Mouse (Mus musculus) stomach, embryonic 16.5 days (tissue): ENCODE measurements around the gene Cd200r1. TPM values are rescaled to one million over a fixed set of nuclear protein-coding genes. Genes with fewer than 3 reads are reported as not detected.

Source experiments
- ATAC-seq: fragments of 200-750 bp; cut with Nextera tagmentation; 2 replicates; pipeline ENCODE4 v1.8.0; 2017; ENCODE audit warnings: moderate number of reproducible peaks, moderate TSS enrichment; ENCODE audit not compliant: insufficient read depth, low FRiP score
- H3K27ac ChIP-seq: fragments of 300-500 bp; sonication (generic); 2 replicates; pipeline ENCODE4 v1.5.1; 2014; ENCODE audit warnings: low read length
- H3K27me3 ChIP-seq: fragments of 300-500 bp; sonication (generic); 2 replicates; pipeline ENCODE4 v1.6.1; 2014; ENCODE audit warnings: low read length, control low read depth, mixed read lengths; ENCODE audit not compliant: control insufficient read depth, insufficient read depth
- H3K36me3 ChIP-seq: fragments of 300-500 bp; sonication (generic); 2 replicates; pipeline ENCODE4 v1.6.1; 2014; ENCODE audit warnings: low read length; ENCODE audit not compliant: control insufficient read depth, insufficient read depth
- H3K4me1 ChIP-seq: fragments of 300-500 bp; sonication (generic); 2 replicates; pipeline ENCODE4 v1.6.1; 2014; ENCODE audit warnings: low read length, control low read depth, mixed read lengths; ENCODE audit not compliant: control insufficient read depth, insufficient read depth
- H3K4me2 ChIP-seq: fragments of 300-500 bp; sonication (generic); 2 replicates; pipeline ENCODE4 v1.6.1; 2014; ENCODE audit warnings: low read depth, low read length, mixed read lengths
- H3K4me3 ChIP-seq: fragments of 300-500 bp; sonication (generic); replicated peaks from 2 replicates; pipeline ENCODE4 v1.5.1; 2014; ENCODE audit warnings: mild to moderate bottlenecking, low read length
- H3K9ac ChIP-seq: fragments of 300-500 bp; sonication (generic); 2 replicates; pipeline ENCODE4 v1.6.1; 2014; ENCODE audit warnings: low read length
- H3K9me3 ChIP-seq: fragments of 300-500 bp; sonication (generic); replicated peaks from 2 replicates; pipeline ENCODE4 v1.6.1; 2016; ENCODE audit warnings: low read length, control low read depth; ENCODE audit not compliant: control insufficient read depth
- WGBS: fragments of 180-500 bp; shearing (Covaris S2); extraction: QIAGEN DNeasy Blood & Tissue Kit; methylation state at CpG from one replicate; pipeline ENCODE4 v1.1.7; 2014; 5-methylcytosine and 5-hydroxymethylcytosine counted together
- polyA plus RNA-seq: library from polyadenylated mRNA; unstranded; fragments of >200 nt; fragmentation: Nextera tagmentation; extraction: Ambion mirVana; gene quantifications from 2 replicates; pipeline ENCODE4 v1.2.1, GENCODE M21; 2015

Cd200r1 gene
- 1.1 and 1.7 TPM in 2 replicates for polyA plus RNA-seq

GRCm38 (mm10) chr16:44765555-44766319 is at the start of gene Cd200r1:
Cd200r1 (plus strand) TSS chr16:44765736.
- Histone ChIP-seq H3K9me3 (no peaks in the 10 kb centered on the region), H3K4me2 (no peak within 1 kb of the TSS), H3K9ac (no peak within 1 kb of the TSS), H3K27ac (no peak within 1 kb of the TSS), H3K4me1 (no peaks in the 10 kb centered on the region), H3K4me3 (0 out of 2 replicates have a peak within 1 kb of the TSS, but pooled peaks have one; percentile 6), H3K27me3 (no peaks in the 10 kb centered on the region), H3K36me3 (no peaks in the 10 kb centered on the region)
- ATAC-seq = no peak
- 70% methylated on average over 22 of the region's 22 CpGs for WGBS

- Histone ChIP-seq H3K4me1 (peaks cover 3% of the 10 kb centered on the region; the same call in 1 of the 2 replicates), H3K4me2 (0 out of 2 replicates have a peak overlapping the region, but pooled peaks have one; percentile 8), H3K36me3 (no peaks in the 10 kb centered on the region), H3K9me3 (no peaks in the 10 kb centered on the region), H3K27me3 (no peaks in the 10 kb centered on the region), H3K27ac (peak overlapping the region; percentile 70), H3K9ac (no peak overlapping the region), H3K4me3 (no peak overlapping the region)
- peak; percentile 81 for ATAC-seq
- WGBS = 35% methylated on average over 10 of the region's 10 CpGs
These were observed 49.0 kb upstream of the Cd200r1 start for GRCm38 (mm10) chr16:44716305-44717140.

- no peak for ATAC-seq
- WGBS = 74% methylated on average over 2 of the region's 2 CpGs
- Histone ChIP-seq H3K4me3 (no peak overlapping the region), H3K4me1 (peaks cover 3% of the 10 kb centered on the region; the same call in 1 of the 2 replicates), H3K9me3 (no peaks in the 10 kb centered on the region), H3K36me3 (no peaks in the 10 kb centered on the region), H3K27ac (no peak overlapping the region), H3K4me2 (no peak overlapping the region), H3K9ac (no peak overlapping the region), H3K27me3 (no peaks in the 10 kb centered on the region)
These were observed 48.3 kb upstream of the Cd200r1 start for GRCm38 (mm10) chr16:44717141-44717634.

GRCm38 (mm10) chr16:44717838-44718237 is 47.7 kb upstream of the Cd200r1 start:
- 78% methylated on average over 2 of the region's 2 CpGs for WGBS
- H3K27me3 ChIP-seq = no peaks in the 10 kb centered on the region
- no peak overlapping the region for H3K9ac ChIP-seq
- peaks cover 3% of the 10 kb centered on the region; the same call in 1 of the 2 replicates for H3K4me1 ChIP-seq
- no peaks in the 10 kb centered on the region for H3K9me3 ChIP-seq
- H3K4me3 ChIP-seq = no peak overlapping the region
- ATAC-seq = no peak
- no peak overlapping the region for H3K27ac ChIP-seq
- no peaks in the 10 kb centered on the region for H3K36me3 ChIP-seq
- no peak overlapping the region for H3K4me2 ChIP-seq

GRCm38 (mm10) chr16:44719349-44719748 is 46.2 kb upstream of the Cd200r1 start:
- no peaks in the 10 kb centered on the region for H3K36me3 ChIP-seq
- no peak overlapping the region for H3K4me3 ChIP-seq
- WGBS = 69% methylated on average over 7 of the region's 7 CpGs
- no peaks in the 10 kb centered on the region for H3K27me3 ChIP-seq
- ATAC-seq = no peak
- H3K4me2 ChIP-seq = no peak overlapping the region
- H3K27ac ChIP-seq = no peak overlapping the region
- H3K9me3 ChIP-seq = no peaks in the 10 kb centered on the region
- H3K9ac ChIP-seq = no peak overlapping the region
- H3K4me1 ChIP-seq = peaks cover 3% of the 10 kb centered on the region; the same call in 1 of the 2 replicates

- ATAC-seq = no peak
- H3K4me1 ChIP-seq = peaks cover 3% of the 10 kb centered on the region; the same call in 1 of the 2 replicates
- H3K9me3 ChIP-seq = no peaks in the 10 kb centered on the region
- no peak overlapping the region for H3K4me3 ChIP-seq
- H3K36me3 ChIP-seq = no peaks in the 10 kb centered on the region
- H3K27me3 ChIP-seq = no peaks in the 10 kb centered on the region
- H3K9ac ChIP-seq = no peak overlapping the region
- H3K27ac ChIP-seq = no peak overlapping the region
- WGBS = 76% methylated on average over 3 of the region's 3 CpGs
- H3K4me2 ChIP-seq = no peak overlapping the region
These were observed 45.0 kb upstream of the Cd200r1 start for GRCm38 (mm10) chr16:44720518-44720917.

GRCm38 (mm10) chr16:44722666-44723065 is 42.9 kb upstream of the Cd200r1 start:
- no peak for ATAC-seq
- H3K4me3 ChIP-seq = no peak overlapping the region
- no peak overlapping the region for H3K4me2 ChIP-seq
- H3K9ac ChIP-seq = no peak overlapping the region
- 81% methylated on average over 2 of the region's 2 CpGs for WGBS
- H3K4me1 ChIP-seq = peaks cover 10% of the 10 kb centered on the region
- no peaks in the 10 kb centered on the region for H3K9me3 ChIP-seq
- H3K36me3 ChIP-seq = no peaks in the 10 kb centered on the region
- H3K27ac ChIP-seq = no peak overlapping the region
- H3K27me3 ChIP-seq = no peaks in the 10 kb centered on the region

- under 1% methylated on average over 64 of the region's 64 CpGs for WGBS
- 0 out of 2 replicates have a peak, but pooled peaks cover 5% of the 10 kb centered on the region for H3K36me3 ChIP-seq
- peak within 1 kb of the TSS; percentile 92 for H3K27ac ChIP-seq
- H3K4me3 ChIP-seq = peak within 1 kb of the TSS; percentile 73
- peak within 1 kb of the TSS; percentile 98 for H3K9ac ChIP-seq
- H3K4me2 ChIP-seq = peak within 1 kb of the TSS; percentile 84
- peaks cover 10% of the 10 kb centered on the region for H3K4me1 ChIP-seq
- no peaks in the 10 kb centered on the region for H3K27me3 ChIP-seq
- peak; percentile 99 for ATAC-seq
- H3K9me3 ChIP-seq = no peaks in the 10 kb centered on the region
These were observed 41.3 kb upstream of the Cd200r1 start, which contains the start of gene Nepro for GRCm38 (mm10) chr16:44724083-44724787. Nepro (plus strand) TSS chr16:44724301.
